Mouse (Mus musculus) megakaryocyte progenitor cell, adult 5-6 weeks (primary cell): ENCODE data around the gene Eea1. TPM values are rescaled to one million over a fixed set of nuclear protein-coding genes. Genes with fewer than 3 reads are reported as not detected.
"Not testable (repeated sequence)": the region's sequence is repeated elsewhere in the genome, so short reads cannot be mapped to it uniquely, and the experiment has no call there.

Source experiments
- ATAC-seq: replicated peaks from 2 replicates; pipeline ENCODE4 v1.8.0; 2016; ENCODE audit warnings: mild to moderate bottlenecking, moderate TSS enrichment, inconsistent platforms; ENCODE audit not compliant: poor library complexity
- total RNA-seq, 2 experiments: library from RNA; stranded (forward) in 1 of 2; stranded (reverse) in 1 of 2; fragments of 157-497, 149-512 nt in 1 of 2; fragments of 200-1000 nt in 1 of 2; gene quantifications; 2 replicates each; pipeline versions ENCODE4 v1.2.3 to v1.2.4; 2015 to 2017

The Eea1 gene
- total RNA-seq (2015) = 21.5 and 23.7 TPM in 2 replicates
- total RNA-seq (2017) = 29.2 and 32.3 TPM in 2 replicates

- ATAC-seq = peak; percentile 86
Measured at GRCm38 (mm10) chr10:95940046-95940900, at the start of gene Eea1. Gene Eea1 (plus strand): TSS chr10:95940650.

GRCm38 (mm10) chr10:95891214-95891960 is 49.1 kb upstream of the Eea1 start:
- ATAC-seq = no peak

GRCm38 (mm10) chr10:95892132-95892531 is 48.3 kb upstream of the Eea1 start:
- ATAC-seq = no peak

GRCm38 (mm10) chr10:95893291-95893932 is 47.0 kb upstream of the Eea1 start:
- no peak for ATAC-seq

- peak; percentile 35 for ATAC-seq
Measured at GRCm38 (mm10) chr10:95894036-95894855, 46.2 kb upstream of the Eea1 start.

- peak; percentile 89 for ATAC-seq
Measured at GRCm38 (mm10) chr10:95894856-95895386, 45.5 kb upstream of the Eea1 start.

- peak; percentile 80 for ATAC-seq
Measured at GRCm38 (mm10) chr10:95898471-95899154, 41.8 kb upstream of the Eea1 start.

- no peak for ATAC-seq
Measured at GRCm38 (mm10) chr10:95904668-95905067, 35.8 kb upstream of the Eea1 start.

- ATAC-seq = peak; percentile 23; the same call in 1 of the 2 replicates
Measured at GRCm38 (mm10) chr10:95909246-95909909, 31.1 kb upstream of the Eea1 start.

- no peak for ATAC-seq
Measured at GRCm38 (mm10) chr10:95911016-95911415, 29.4 kb upstream of the Eea1 start.

GRCm38 (mm10) chr10:95914434-95915174 is 25.8 kb upstream of the Eea1 start:
- ATAC-seq = no peak

GRCm38 (mm10) chr10:95918716-95919115 is 21.7 kb upstream of the Eea1 start:
- no peak for ATAC-seq

GRCm38 (mm10) chr10:95923263-95924217 is 16.9 kb upstream of the Eea1 start:
- ATAC-seq = no peak

GRCm38 (mm10) chr10:95933631-95934030 is 6.8 kb upstream of the Eea1 start:
- ATAC-seq = not testable (repeated sequence)

GRCm38 (mm10) chr10:95940901-95941767 is 684 bp downstream of the Eea1 start:
- peak; percentile 51 for ATAC-seq

GRCm38 (mm10) chr10:95941768-95942425 is 1.4 kb downstream of the Eea1 start:
- no peak for ATAC-seq
